Mouse (Mus musculus) MEL (cell line): ENCODE data around the gene Ifna11. TPM values are rescaled to one million over a fixed set of nuclear protein-coding genes. Genes with fewer than 3 reads are reported as not detected.

Source experiments
- DNase-seq: peaks from one replicate; pipeline ENCODE4 v3.0.0; 2011; ENCODE audit warnings: low read depth, low spot score
- H3K27ac ChIP-seq: 2 replicates; pipeline ENCODE4 v1.5.1; 2012; ENCODE audit warnings: low read depth, mild to moderate bottlenecking, control low read depth, low read length, moderate library complexity; ENCODE audit not compliant: control insufficient read depth
- H3K27me3 ChIP-seq, 2 experiments: fragments of 150-350 bp in 1 of 2; sonication (generic) in 1 of 2; 2 replicates each; pipeline ENCODE4 v1.6.1; 2012; ENCODE audit warnings: low read length in 2 of 2, mild to moderate bottlenecking in 2 of 2, improper control_type of control experiment in 1 of 2, moderate library complexity in 1 of 2; ENCODE audit not compliant: insufficient read depth in 2 of 2, control insufficient read depth in 1 of 2
- H3K36me3 ChIP-seq, 2 experiments: 2 replicates each; pipeline ENCODE4 v1.6.1; 2012 to 2014; ENCODE audit warnings: low read length in 2 of 2, improper control_type of control experiment in 1 of 2, inconsistent platforms in 1 of 2, mild to moderate bottlenecking in 1 of 2; ENCODE audit not compliant: insufficient read depth in 2 of 2, control insufficient read depth in 1 of 2
- H3K4me1 ChIP-seq, 2 experiments: fragments of 150-350 bp in 1 of 2; sonication (generic) in 1 of 2; 2 replicates each; pipeline ENCODE4 v1.6.1; 2012; ENCODE audit warnings: low read length in 2 of 2, improper control_type of control experiment in 1 of 2, mild to moderate bottlenecking in 1 of 2; ENCODE audit not compliant: insufficient read depth in 2 of 2, control insufficient read depth in 1 of 2
- H3K4me3 ChIP-seq, 2 experiments: fragments of 150-350 bp in 1 of 2; sonication (generic) in 1 of 2; 2 replicates each; pipeline ENCODE4 v1.5.1; 2012; ENCODE audit warnings: low read depth in 2 of 2, low read length in 2 of 2, mild to moderate bottlenecking in 2 of 2, moderate library complexity in 2 of 2, control low read depth in 1 of 2, improper control_type of control experiment in 1 of 2; ENCODE audit not compliant: control insufficient read depth in 1 of 2, insufficient read depth in 1 of 2
- H3K79me2 ChIP-seq: 2 replicates; pipeline ENCODE4 v1.6.1; 2012; ENCODE audit warnings: mild to moderate bottlenecking, low read length, moderate library complexity; ENCODE audit not compliant: control insufficient read depth, poor library complexity, insufficient read depth
- H3K9ac ChIP-seq: 2 replicates; pipeline ENCODE4 v1.6.1; 2012; ENCODE audit warnings: low read depth, mild to moderate bottlenecking, control low read depth, low read length, moderate library complexity; ENCODE audit not compliant: control insufficient read depth, poor library complexity, severe bottlenecking
- H3K9me3 ChIP-seq: fragments of 150-350 bp; sonication (generic); replicated peaks from 2 replicates; pipeline ENCODE4 v1.6.1; 2012; ENCODE audit warnings: mild to moderate bottlenecking, low read length, improper control_type of control experiment, moderate library complexity; ENCODE audit not compliant: insufficient read depth
- BHLHE40 ChIP-seq: IDR thresholded peaks from 2 replicates; pipeline ENCODE4 v1.6.1; 2012; ENCODE audit warnings: low read depth, mild to moderate bottlenecking, inconsistent platforms, low read length, improper control_type of control experiment, borderline replicate concordance
- CHD1 ChIP-seq: IDR thresholded peaks from 2 replicates; pipeline ENCODE4 v1.6.1; 2012; ENCODE audit warnings: low read depth, mild to moderate bottlenecking, inconsistent platforms, low read length, improper control_type of control experiment
- CHD2 ChIP-seq: IDR thresholded peaks from 2 replicates; pipeline ENCODE4 v1.6.1; 2011; ENCODE audit warnings: low read length, improper control_type of control experiment
- CTCF ChIP-seq, 3 experiments: IDR thresholded peaks in 2 of 3; conservative IDR thresholded peaks in 1 of 3; 2 replicates each; pipeline ENCODE4 v1.5.1; 2011 to 2012; ENCODE audit warnings: low read length in 3 of 3, low read depth in 2 of 3, mild to moderate bottlenecking in 2 of 3, improper control_type of control experiment in 1 of 3, inconsistent platforms in 1 of 3, mixed read lengths in 1 of 3, moderate library complexity in 1 of 3; ENCODE audit not compliant: control insufficient read depth in 1 of 3, insufficient read depth in 1 of 3, poor library complexity in 1 of 3, severe bottlenecking in 1 of 3
- E2F4 ChIP-seq: IDR thresholded peaks from 2 replicates; pipeline ENCODE4 v1.6.1; 2011; ENCODE audit warnings: low read depth, low read length, improper control_type of control experiment, borderline replicate concordance
- ELF1 ChIP-seq: IDR thresholded peaks from 2 replicates; pipeline ENCODE4 v1.6.1; 2014; ENCODE audit warnings: low read depth, mild to moderate bottlenecking, inconsistent platforms, low read length, improper control_type of control experiment, moderate library complexity
- EP300 ChIP-seq, 2 experiments: IDR thresholded peaks; 2 replicates each; pipeline ENCODE4 v1.6.1; 2011; ENCODE audit warnings: improper control_type of control experiment in 2 of 2, low read length in 2 of 2, low read depth in 1 of 2, mild to moderate bottlenecking in 1 of 2
- ETS1 ChIP-seq: IDR thresholded peaks from 2 replicates; pipeline ENCODE4 v1.6.1; 2012; ENCODE audit warnings: low read depth, mild to moderate bottlenecking, inconsistent platforms, low read length, improper control_type of control experiment, moderate library complexity
- HCFC1 ChIP-seq: IDR thresholded peaks from 2 replicates; pipeline ENCODE4 v1.6.1; 2012; ENCODE audit warnings: low read depth, mild to moderate bottlenecking, inconsistent platforms, low read length, improper control_type of control experiment, moderate library complexity
- JUND ChIP-seq: IDR thresholded peaks from 2 replicates; pipeline ENCODE4 v1.6.1; 2011; ENCODE audit warnings: low read depth, mild to moderate bottlenecking, improper control_type of control experiment, low read length
- KAT2A ChIP-seq: conservative IDR thresholded peaks from 2 replicates; pipeline ENCODE4 v1.6.1; 2012; ENCODE audit warnings: low read depth, low read length, improper control_type of control experiment, inconsistent platforms
- MAFK ChIP-seq: IDR thresholded peaks from 2 replicates; pipeline ENCODE4 v1.6.1; 2011; ENCODE audit warnings: low read depth, mild to moderate bottlenecking, low read length, improper control_type of control experiment, borderline replicate concordance
- MAX ChIP-seq: IDR thresholded peaks from 2 replicates; pipeline ENCODE4 v1.6.1; 2011; ENCODE audit warnings: low read length, improper control_type of control experiment
- MAZ ChIP-seq: IDR thresholded peaks from 2 replicates; pipeline ENCODE4 v1.6.1; 2012; ENCODE audit warnings: low read depth, mild to moderate bottlenecking, inconsistent platforms, low read length, improper control_type of control experiment
- MEF2A ChIP-seq: IDR thresholded peaks from 2 replicates; pipeline ENCODE4 v1.6.1; 2014; ENCODE audit warnings: low read depth, mild to moderate bottlenecking, inconsistent platforms, low read length, improper control_type of control experiment; ENCODE audit not compliant: poor library complexity, insufficient replicate concordance, severe bottlenecking; ENCODE audit errors: extremely low read depth
- MXI1 ChIP-seq: IDR thresholded peaks from 2 replicates; pipeline ENCODE4 v1.6.1; 2011; ENCODE audit warnings: mild to moderate bottlenecking, low read depth, low read length, improper control_type of control experiment
- MYB ChIP-seq: IDR thresholded peaks from 2 replicates; pipeline ENCODE4 v1.6.1; 2011; ENCODE audit warnings: mild to moderate bottlenecking, low read depth, low read length, improper control_type of control experiment
- MYC ChIP-seq: IDR thresholded peaks from 2 replicates; pipeline ENCODE4 v1.6.1; 2011; ENCODE audit warnings: low read depth, mild to moderate bottlenecking, low read length, improper control_type of control experiment, moderate library complexity
- POLR2AphosphoS2 ChIP-seq: IDR thresholded peaks from 2 replicates; pipeline ENCODE4 v1.6.1; 2011; ENCODE audit warnings: low read length, improper control_type of control experiment
- POLR2AphosphoS5 ChIP-seq: IDR thresholded peaks from 2 replicates; pipeline ENCODE4 v1.6.1; 2012; ENCODE audit warnings: low read depth, borderline replicate concordance, mild to moderate bottlenecking, inconsistent platforms, low read length, moderate library complexity, mixed read lengths
- RAD21 ChIP-seq: IDR thresholded peaks from 2 replicates; pipeline ENCODE4 v1.6.1; 2011; ENCODE audit warnings: mild to moderate bottlenecking, low read depth, low read length, improper control_type of control experiment
- RCOR1 ChIP-seq: IDR thresholded peaks from 2 replicates; pipeline ENCODE4 v1.6.1; 2012; ENCODE audit warnings: low read depth, mild to moderate bottlenecking, inconsistent platforms, low read length, improper control_type of control experiment
- SMC3 ChIP-seq: IDR thresholded peaks from 2 replicates; pipeline ENCODE4 v1.6.1; 2011; ENCODE audit warnings: low read depth, low read length, improper control_type of control experiment
- TAL1 ChIP-seq: IDR thresholded peaks from 2 replicates; pipeline ENCODE4 v1.6.1; 2012; ENCODE audit warnings: mild to moderate bottlenecking, inconsistent platforms, low read length, moderate library complexity, mixed read lengths
- TCF12 ChIP-seq: IDR thresholded peaks from 2 replicates; pipeline ENCODE4 v1.6.1; 2014; ENCODE audit warnings: low read depth, mild to moderate bottlenecking, inconsistent platforms, low read length, improper control_type of control experiment, moderate library complexity
- USF1 ChIP-seq: IDR thresholded peaks from 2 replicates; pipeline ENCODE4 v1.6.1; 2014; ENCODE audit warnings: low read depth, mild to moderate bottlenecking, inconsistent platforms, low read length, improper control_type of control experiment, moderate library complexity
- USF2 ChIP-seq, 2 experiments: IDR thresholded peaks; 2 replicates each; pipeline ENCODE4 v1.6.1; 2011 to 2012; ENCODE audit warnings: improper control_type of control experiment in 2 of 2, low read length in 2 of 2, borderline replicate concordance in 1 of 2, inconsistent platforms in 1 of 2, low read depth in 1 of 2, mild to moderate bottlenecking in 1 of 2; ENCODE audit not compliant: insufficient read depth in 1 of 2
- ZC3H11A ChIP-seq: IDR thresholded peaks from 2 replicates; pipeline ENCODE4 v1.6.1; 2012; ENCODE audit warnings: low read depth, mild to moderate bottlenecking, inconsistent platforms, low read length, improper control_type of control experiment
- ZMIZ1 ChIP-seq: IDR thresholded peaks from 2 replicates; pipeline ENCODE4 v1.6.1; 2012; ENCODE audit warnings: low read depth, mild to moderate bottlenecking, inconsistent platforms, low read length, improper control_type of control experiment, moderate library complexity
- ZNF384 ChIP-seq: IDR thresholded peaks from 2 replicates; pipeline ENCODE4 v1.6.1; 2012; ENCODE audit warnings: low read depth, mild to moderate bottlenecking, inconsistent platforms, low read length, improper control_type of control experiment
- polyA plus RNA-seq, 2 experiments: library from polyadenylated mRNA; stranded (reverse) in 1 of 2; unstranded in 1 of 2; fragments of >175 nt in 1 of 2; fragments of >200 nt in 1 of 2; gene quantifications; 2 replicates each; pipeline versions ENCODE4 v1.2.1 to v1.2.4; 2012; ENCODE audit warnings: low replicate concordance in 2 of 2, low read depth in 1 of 2; ENCODE audit not compliant: insufficient read length in 2 of 2, insufficient read depth in 1 of 2, missing spikeins in 1 of 2
- total RNA-seq: library from RNA; depleted of rRNA; stranded (reverse); fragments of 300-350 nt; gene quantifications from 2 replicates; pipeline ENCODE4 v1.2.3, GENCODE M21; 2012

Ifna11 gene
- total and polyA plus RNA-seq, 3 experiments: not detected

DNA sequence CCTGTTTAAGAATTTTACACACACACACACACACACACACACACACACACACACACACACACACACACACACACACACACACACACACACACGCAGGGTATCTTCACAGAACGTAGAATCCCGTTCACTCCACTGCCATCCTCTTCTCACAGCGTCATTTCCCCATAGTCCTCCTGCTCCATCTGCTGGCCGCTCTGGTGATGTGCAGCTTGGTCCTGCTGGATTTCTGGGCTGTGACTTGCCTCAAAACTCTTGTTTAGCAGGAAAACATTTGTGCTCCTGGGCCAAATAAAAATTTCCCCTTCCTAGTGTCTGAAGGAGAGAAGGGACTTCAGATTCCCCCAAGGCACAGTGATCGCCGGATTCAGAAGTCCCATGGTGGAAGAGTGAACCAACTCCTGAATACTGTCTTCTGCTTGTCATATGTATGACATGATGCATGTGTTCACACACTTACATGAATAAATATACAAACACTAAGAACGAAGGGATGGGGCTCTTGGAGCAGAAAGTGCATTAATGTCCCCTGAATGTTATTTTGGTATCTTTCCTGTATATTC is 47.7 kb downstream of the Ifna11 start (continued):
- TF ChIP-seq TAL1 (no peak), KAT2A (no peak), RAD21 (peak; percentile 85), HCFC1 (peak; percentile 43; the same call in 1 of the 2 replicates), MAFK (no peak), MAZ (no peak), ZNF384 (no peak), BHLHE40 (no peak), ELF1 (no peak)

DNA sequence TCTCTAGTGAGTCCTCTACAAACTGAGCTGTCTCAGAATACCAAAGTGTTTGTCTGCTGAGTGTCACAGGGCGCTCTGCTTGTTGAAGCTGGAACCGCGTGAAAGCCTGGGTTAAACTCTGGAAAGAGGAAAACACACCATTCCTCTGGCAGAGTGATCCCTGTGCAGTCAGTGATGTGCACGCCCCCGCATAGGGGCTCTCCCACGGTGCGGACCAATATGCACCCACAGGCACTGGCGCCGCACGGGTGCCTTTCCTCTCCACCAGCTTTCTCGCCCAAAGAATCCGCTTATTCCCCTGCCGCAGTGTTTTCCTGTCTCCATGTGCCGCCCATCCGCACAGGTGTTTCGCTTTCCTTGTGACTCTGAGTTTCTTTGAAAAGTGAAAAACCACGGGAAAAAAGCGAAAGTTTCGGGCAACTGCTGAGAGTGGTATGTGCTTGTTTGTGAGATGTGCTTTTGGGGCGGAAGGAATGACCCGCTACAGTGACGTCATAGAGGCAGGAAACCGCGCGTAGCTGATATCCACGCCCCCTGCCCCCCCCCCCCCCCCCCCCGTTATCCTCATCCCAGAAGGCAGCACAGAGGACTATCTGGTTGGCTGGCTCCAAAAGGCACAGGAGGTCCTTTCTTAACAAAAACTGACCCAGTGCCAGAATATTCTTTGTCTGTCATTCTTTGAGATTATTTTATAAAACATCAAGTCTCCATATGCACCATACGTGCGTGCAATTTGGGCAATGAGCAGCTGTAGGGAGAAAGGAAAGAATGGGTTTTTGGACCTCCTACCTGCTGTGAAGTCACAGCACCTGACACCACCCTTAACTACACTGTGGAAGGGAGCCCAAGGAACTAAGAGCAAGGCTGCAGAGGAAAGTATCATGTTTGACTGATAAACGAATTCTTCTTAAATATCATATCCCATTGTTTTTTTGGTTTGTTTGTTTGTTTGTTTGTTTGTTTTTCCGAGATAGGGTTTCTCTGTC is 48.5 kb downstream of the Ifna11 start:
- no peaks in the 10 kb centered on the region for H3K9me3 ChIP-seq
- H3K4me3 ChIP-seq: peak overlapping the region; percentile 93 to 100
- H3K4me1 ChIP-seq: peaks cover 13 to 14% of the 10 kb centered on the region in 2 experiments
- H3K36me3 ChIP-seq: peaks cover 0 to 15% of the 10 kb centered on the region in 2 experiments; a peak in 2 of 4 replicates
- H3K9ac ChIP-seq: peak overlapping the region; percentile 80
- no peaks in the 10 kb centered on the region for H3K27me3 ChIP-seq
- peak overlapping the region; percentile 36; the same call in 1 of the 2 replicates for H3K27ac ChIP-seq
- peak; percentile 79 for DNase-seq
- H3K79me2 ChIP-seq: no peaks in the 10 kb centered on the region
- no peak for TF ChIP-seq CHD2
- no peak for TF ChIP-seq USF2 (IDR thresholded peaks at IDR 0.05; ENCODE audit: borderline replicate concordance in 1 of 2, insufficient read depth in 1 of 2, low read depth in 1 of 2, low read length in 2 of 2)
- no peak for TF ChIP-seq CTCF (IDR thresholded peaks at IDR 0.05 in 2 of 3, conservative IDR thresholded peaks at IDR 0.05 in 1 of 3; ENCODE audit: control insufficient read depth in 1 of 3, insufficient read depth in 1 of 3, low read depth in 2 of 3, low read length in 3 of 3, poor library complexity in 1 of 3, severe bottlenecking in 1 of 3)
- no peak for TF ChIP-seq CHD1
- TF ChIP-seq KAT2A: no peak
- no peak for TF ChIP-seq POLR2AphosphoS5
- no peak for TF ChIP-seq MYB
- TF ChIP-seq HCFC1: peak; percentile 50
- TF ChIP-seq POLR2AphosphoS2: peak; percentile 46; the same call in 1 of the 2 replicates
- no peak for TF ChIP-seq MAX
- TF ChIP-seq MYC: no peak
- no peak for TF ChIP-seq ZC3H11A
- peak; percentile 38; the same call in 1 of the 2 replicates for TF ChIP-seq ELF1
- TF ChIP-seq MXI1: peak; percentile 52; the same call in 1 of the 2 replicates
- TF ChIP-seq EP300 (IDR thresholded peaks at IDR 0.05; ENCODE audit: low read depth in 1 of 2, low read length in 2 of 2): no peak; a peak in 1 of 4 replicates
- TF ChIP-seq TCF12: peak; percentile 48
- no peak for TF ChIP-seq JUND
- TF ChIP-seq RAD21: no peak
- TF ChIP-seq SMC3: no peak
- no peak for TF ChIP-seq TAL1
- TF ChIP-seq USF1: no peak
- peak; percentile 54; the same call in 1 of the 2 replicates for TF ChIP-seq E2F4
- 0 out of 2 replicates have a peak, but pooled peaks have one; percentile 33 for TF ChIP-seq ZMIZ1
- peak; percentile 50 for TF ChIP-seq ETS1
- TF ChIP-seq MAFK: no peak
- peak; percentile 45; the same call in 1 of the 2 replicates for TF ChIP-seq RCOR1
- TF ChIP-seq MEF2A: no peak
- no peak for TF ChIP-seq BHLHE40
